Mouse (Mus musculus): Measurements from ENCODE around the gene Dnah5. TPM values are rescaled to one million over a fixed set of nuclear protein-coding genes. Genes with fewer than 3 reads are reported as not detected.
"Not testable (repeated sequence)": the region's sequence is repeated elsewhere in the genome, so short reads cannot be mapped to it uniquely, and the experiment has no call there.

Gene Dnah5
- total RNA-seq, 2 experiments from 2014 or later = not detected

GRCm38 (mm10) chr15:28260250-28260649, 56.7 kb downstream of the Dnah5 start:
- ATAC-seq (replicated peaks; ENCODE audit: low FRiP score, poor library complexity, severe bottlenecking) = no peak

DNA sequence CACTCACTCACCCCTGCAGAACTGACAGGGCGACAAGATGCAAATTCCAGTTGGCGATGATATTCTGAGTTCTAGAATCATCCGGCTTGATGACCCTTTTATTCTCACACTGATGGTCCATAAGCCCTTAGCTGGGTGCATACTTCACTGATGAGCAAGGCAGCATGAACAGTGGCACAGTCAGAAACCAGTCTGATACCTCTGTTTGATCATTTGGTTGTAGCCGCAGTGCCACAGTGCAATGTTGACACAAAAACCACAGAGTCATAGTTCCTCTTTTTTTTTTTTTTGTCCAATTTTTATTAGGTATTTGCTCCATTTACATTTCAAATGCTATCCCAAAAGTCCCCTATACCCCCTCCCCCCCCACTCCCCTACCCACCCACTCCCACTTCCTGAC, 95.9 kb downstream of the Dnah5 start:
- no peak for ATAC-seq (replicated peaks; ENCODE audit: low FRiP score, poor library complexity, severe bottlenecking)

DNA sequence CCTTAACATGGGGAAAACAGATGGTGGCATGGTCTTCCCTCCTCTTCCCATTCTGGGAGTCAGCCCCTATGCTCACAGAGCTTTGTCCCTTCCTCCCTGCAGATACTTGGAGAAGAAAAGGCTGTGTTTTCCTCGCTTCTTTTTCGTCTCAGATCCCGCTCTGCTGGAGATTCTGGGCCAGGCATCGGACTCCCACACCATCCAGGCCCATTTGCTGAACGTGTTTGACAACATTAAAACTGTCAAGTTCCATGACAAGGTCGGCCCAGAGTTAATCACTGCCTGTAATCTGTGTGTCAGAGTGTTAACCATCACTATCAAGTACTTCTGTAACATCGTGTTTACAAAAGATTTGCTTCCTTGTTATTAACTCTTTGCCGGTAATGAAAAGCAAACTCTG, 103.6 kb downstream of the Dnah5 start:
- ATAC-seq (replicated peaks; ENCODE audit: low FRiP score, poor library complexity, severe bottlenecking) = no peak

DNA sequence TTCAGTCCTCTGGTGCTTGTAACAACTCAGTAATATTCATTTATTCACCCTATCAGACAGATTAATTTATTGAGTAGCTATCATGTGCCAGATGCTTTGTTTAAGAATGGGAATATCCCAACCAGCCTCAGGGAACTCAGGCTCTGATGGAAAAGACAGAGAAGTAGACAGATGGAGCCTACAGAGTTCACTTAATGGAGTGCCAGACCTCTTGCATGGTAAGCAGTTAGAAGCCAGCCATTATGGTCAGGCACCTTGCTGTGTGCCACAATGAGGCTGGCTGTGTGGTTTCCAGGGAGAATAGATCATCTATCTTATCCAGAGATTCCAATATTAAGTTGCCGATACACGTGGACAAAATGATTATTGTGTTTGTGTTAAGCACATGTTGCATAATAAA, 104.3 kb downstream of the Dnah5 start:
- ATAC-seq (replicated peaks; ENCODE audit: low FRiP score, poor library complexity, severe bottlenecking) = no peak

GRCm38 (mm10) chr15:28310516-28310915, 107.0 kb downstream of the Dnah5 start:
- no peak for ATAC-seq (replicated peaks; ENCODE audit: low FRiP score, poor library complexity, severe bottlenecking)

GRCm38 (mm10) chr15:28313451-28313850, 109.9 kb downstream of the Dnah5 start:
- no peak for ATAC-seq (replicated peaks; ENCODE audit: low FRiP score, poor library complexity, severe bottlenecking)

GRCm38 (mm10) chr15:28315812-28316528, 112.4 kb downstream of the Dnah5 start:
- ATAC-seq (replicated peaks; ENCODE audit: low FRiP score, poor library complexity, severe bottlenecking) = no peak

DNA sequence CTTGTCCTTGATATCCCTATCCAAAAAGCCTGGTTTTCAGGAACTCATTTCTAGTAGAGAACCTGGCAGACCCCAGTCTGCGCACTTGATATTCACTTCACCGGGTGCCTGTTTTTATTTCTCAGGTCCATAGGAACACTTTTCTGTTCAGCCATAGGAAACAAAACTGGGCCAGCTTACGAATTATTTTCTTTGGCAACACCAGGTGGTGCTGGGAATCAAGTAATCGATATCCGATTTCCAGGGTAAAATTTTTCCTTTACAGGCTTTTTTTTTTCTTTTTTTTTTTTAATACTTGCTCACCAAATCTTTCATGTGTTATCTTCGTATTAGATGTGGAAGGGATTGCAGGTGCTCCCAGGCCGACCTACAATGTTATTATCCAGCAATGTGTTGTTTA, 119.0 kb downstream of the Dnah5 start:
- no peak for ATAC-seq (replicated peaks; ENCODE audit: low FRiP score, poor library complexity, severe bottlenecking)

GRCm38 (mm10) chr15:28326985-28327384, 123.4 kb downstream of the Dnah5 start:
- no peak for ATAC-seq (replicated peaks; ENCODE audit: low FRiP score, poor library complexity, severe bottlenecking)

GRCm38 (mm10) chr15:28327441-28327840, 123.9 kb downstream of the Dnah5 start:
- ATAC-seq (replicated peaks; ENCODE audit: low FRiP score, poor library complexity, severe bottlenecking) = no peak

DNA sequence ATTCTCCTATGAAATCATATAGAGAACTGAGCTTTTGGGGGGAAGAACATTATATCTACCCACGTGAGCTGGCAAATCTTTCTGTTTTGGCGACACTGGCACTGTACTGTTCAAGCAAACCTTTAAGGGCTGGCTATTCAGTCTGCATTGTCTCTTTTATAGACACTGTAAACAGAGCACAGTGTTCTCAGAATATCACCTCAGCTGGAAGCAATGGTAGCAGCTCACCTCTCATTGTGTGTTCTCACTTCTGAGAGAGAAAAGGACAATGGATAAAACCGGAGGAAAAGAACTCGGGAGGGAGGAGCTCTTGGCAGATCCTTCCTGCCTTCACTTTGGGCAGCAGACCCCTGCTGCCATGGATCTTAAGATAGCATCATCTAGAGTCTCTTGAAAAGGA, 137.6 kb downstream of the Dnah5 start:
- no peak for ATAC-seq (replicated peaks; ENCODE audit: low FRiP score, poor library complexity, severe bottlenecking)

GRCm38 (mm10) chr15:28367561-28367960, 164.0 kb downstream of the Dnah5 start:
- ATAC-seq (replicated peaks; ENCODE audit: low FRiP score, poor library complexity, severe bottlenecking) = no peak

DNA sequence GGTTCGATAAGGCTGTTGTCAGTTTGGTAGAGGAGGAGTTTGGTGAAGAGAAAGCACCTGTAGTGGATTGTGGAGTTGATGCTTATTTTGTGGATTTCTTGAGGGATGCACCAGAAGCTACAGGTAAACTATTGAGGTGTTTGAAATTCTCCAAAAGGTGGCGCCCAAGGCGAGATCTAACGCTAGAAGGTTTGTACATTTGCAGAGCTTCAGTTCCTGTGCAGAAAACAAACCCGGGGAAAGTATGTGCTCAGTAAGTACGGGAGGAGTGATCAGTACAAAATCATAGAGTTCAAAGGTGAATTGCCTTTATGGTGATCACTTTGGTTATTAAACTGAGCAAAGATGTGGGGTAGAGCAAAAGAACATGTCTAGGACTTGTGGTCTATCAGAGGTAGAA, 166.9 kb downstream of the Dnah5 start:
- ATAC-seq (replicated peaks; ENCODE audit: low FRiP score, poor library complexity, severe bottlenecking) = no peak

DNA sequence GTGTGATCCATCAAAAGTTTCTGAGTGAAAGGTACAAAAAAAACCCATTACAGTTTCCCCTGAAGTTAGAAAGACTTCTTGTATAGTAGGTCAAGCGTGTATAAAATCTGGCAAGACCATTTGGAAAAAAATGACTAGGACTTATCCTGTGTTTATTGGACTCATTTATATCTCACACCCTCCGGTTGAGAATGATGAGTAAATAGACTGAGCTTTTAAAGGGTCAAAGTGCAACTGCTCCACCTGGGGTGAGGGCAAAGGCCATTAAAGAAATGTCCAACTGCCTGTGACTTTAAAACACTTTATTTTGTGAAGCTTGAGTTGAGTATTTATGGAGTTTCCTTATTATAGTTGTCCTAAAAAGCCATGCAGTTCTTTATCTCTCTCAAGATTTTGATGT, 168.0 kb downstream of the Dnah5 start:
- ATAC-seq (replicated peaks; ENCODE audit: low FRiP score, poor library complexity, severe bottlenecking) = no peak

GRCm38 (mm10) chr15:28374394-28374793, 170.8 kb downstream of the Dnah5 start:
- no peak for ATAC-seq (replicated peaks; ENCODE audit: low FRiP score, poor library complexity, severe bottlenecking)

DNA sequence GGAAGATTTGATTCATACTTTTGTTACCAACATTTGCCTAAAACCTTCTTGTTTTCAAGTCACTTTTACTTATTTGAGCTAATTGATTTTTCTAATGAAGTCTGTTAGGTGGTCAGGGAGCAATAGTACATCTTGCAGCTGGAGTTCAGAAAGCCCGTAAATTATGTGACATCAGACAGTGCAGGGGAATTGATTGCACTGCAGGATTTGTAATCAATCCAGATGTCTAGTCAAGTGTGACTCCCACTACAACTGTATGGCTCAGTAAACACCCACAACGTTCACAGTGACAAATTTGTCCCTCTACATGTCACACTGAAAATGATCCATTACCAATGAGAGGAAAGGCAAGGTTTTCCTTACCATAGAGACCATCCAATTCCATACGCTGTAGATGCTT, 177.4 kb downstream of the Dnah5 start:
- no peak for ATAC-seq (replicated peaks; ENCODE audit: low FRiP score, poor library complexity, severe bottlenecking)

DNA sequence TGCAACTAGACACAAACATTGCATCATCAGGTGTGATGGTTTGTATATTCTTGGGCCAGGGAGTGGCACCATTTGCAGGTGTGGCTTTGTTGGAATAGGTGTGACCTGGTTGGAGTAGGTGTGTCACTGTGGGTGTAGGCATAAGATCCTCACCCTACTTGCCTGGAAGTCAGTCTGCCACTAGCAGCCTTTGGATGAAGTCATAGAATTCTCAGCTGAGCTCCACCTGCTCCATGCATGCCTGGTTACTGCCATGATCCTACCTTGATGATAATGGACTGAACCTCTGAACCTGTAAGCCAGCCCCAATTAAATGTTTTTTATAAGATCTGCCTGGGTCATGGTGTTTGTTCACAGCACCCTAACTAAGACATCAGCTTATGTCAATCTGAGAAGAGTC, 190.2 kb downstream of the Dnah5 start:
- not testable (repeated sequence) for ATAC-seq (replicated peaks; ENCODE audit: low FRiP score, poor library complexity, severe bottlenecking)

GRCm38 (mm10) chr15:28395481-28395880, 191.9 kb downstream of the Dnah5 start:
- no peak for ATAC-seq (replicated peaks; ENCODE audit: low FRiP score, poor library complexity, severe bottlenecking)

DNA sequence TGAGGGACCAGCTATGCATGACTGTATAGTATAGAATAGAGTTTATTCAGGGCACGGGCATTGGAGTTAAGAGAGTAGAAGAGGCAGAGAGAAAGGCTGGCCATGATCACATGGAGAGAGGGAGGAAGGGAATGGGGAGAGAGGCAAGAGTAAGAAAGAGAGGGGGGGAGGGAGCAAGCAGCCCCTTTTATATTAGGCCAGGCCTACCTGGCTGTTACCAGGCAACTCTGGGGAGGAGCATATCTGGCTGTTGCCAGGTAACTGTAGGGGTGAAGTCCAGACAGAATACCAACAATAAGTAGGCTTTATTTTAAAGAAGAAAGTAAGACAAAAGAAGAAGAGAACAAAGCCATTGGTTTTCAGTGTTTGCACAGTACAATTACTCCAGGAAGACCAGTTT, 194.9 kb downstream of the Dnah5 start:
- ATAC-seq (replicated peaks; ENCODE audit: low FRiP score, poor library complexity, severe bottlenecking) = no peak

DNA sequence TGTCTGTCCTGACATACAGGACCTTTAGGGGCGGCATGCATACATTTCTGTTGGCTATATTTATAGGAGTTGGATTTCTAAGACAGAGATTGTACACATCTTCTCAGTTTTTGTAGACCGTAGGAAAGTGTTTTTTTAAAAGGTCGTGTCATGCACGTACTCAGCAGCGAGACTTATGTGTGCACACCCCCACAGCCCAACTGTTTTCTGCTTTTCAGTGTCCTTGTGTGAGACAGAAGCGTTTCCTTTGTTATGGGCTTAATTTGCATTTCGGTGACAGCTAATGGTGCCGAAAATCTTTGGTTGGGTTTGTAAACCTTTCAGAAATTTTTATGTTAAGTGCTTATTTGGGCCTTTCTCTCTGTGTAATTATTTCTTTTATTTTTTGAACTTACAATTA, 195.7 kb downstream of the Dnah5 start:
- ATAC-seq (replicated peaks; ENCODE audit: low FRiP score, poor library complexity, severe bottlenecking) = no peak

GRCm38 (mm10) chr15:28404630-28405029, 201.1 kb downstream of the Dnah5 start:
- ATAC-seq (replicated peaks; ENCODE audit: low FRiP score, poor library complexity, severe bottlenecking) = no peak

GRCm38 (mm10) chr15:28405136-28405535, 201.6 kb downstream of the Dnah5 start:
- no peak for ATAC-seq (replicated peaks; ENCODE audit: low FRiP score, poor library complexity, severe bottlenecking)

Measured in erythroid progenitor cell, adult 5-6 weeks (primary cell).